Mouse (Mus musculus) heart, embryonic 13.5 days (tissue): ENCODE measurements around the gene Ube2v1. TPM values are rescaled to one million over a fixed set of nuclear protein-coding genes. Genes with fewer than 3 reads are reported as not detected.

ENCODE experiments used
- ATAC-seq: fragments of 200-750 bp; cut with Nextera tagmentation; 2 replicates; pipeline ENCODE4 v1.8.0; 2017; ENCODE audit warnings: moderate TSS enrichment; ENCODE audit not compliant: insufficient number of reproducible peaks, low FRiP score, low TSS enrichment; ENCODE audit errors: extremely low read depth
- H3K27ac ChIP-seq: fragments of 300-500 bp; sonication (generic); replicated peaks from 2 replicates; pipeline ENCODE4 v1.5.1; 2015; ENCODE audit warnings: moderate library complexity, mild to moderate bottlenecking, inconsistent platforms
- H3K27me3 ChIP-seq: fragments of 300-500 bp; sonication (generic); replicated peaks from 2 replicates; pipeline ENCODE4 v1.6.1; 2015; ENCODE audit warnings: mild to moderate bottlenecking, inconsistent platforms
- H3K36me3 ChIP-seq: fragments of 300-500 bp; sonication (generic); 2 replicates; pipeline ENCODE4 v1.6.1; 2015; ENCODE audit warnings: mild to moderate bottlenecking, inconsistent platforms
- H3K4me1 ChIP-seq: fragments of 300-500 bp; sonication (generic); 2 replicates; pipeline ENCODE4 v1.6.1; 2015; ENCODE audit warnings: inconsistent platforms
- H3K4me2 ChIP-seq: fragments of 300-500 bp; sonication (generic); 2 replicates; pipeline ENCODE4 v1.6.1; 2015; ENCODE audit warnings: inconsistent platforms, mild to moderate bottlenecking, moderate library complexity
- H3K4me3 ChIP-seq: fragments of 300-500 bp; sonication (generic); 2 replicates; pipeline ENCODE4 v1.5.1; 2015; ENCODE audit warnings: moderate library complexity, mild to moderate bottlenecking, inconsistent platforms
- H3K9ac ChIP-seq: fragments of 300-500 bp; sonication (generic); 2 replicates; pipeline ENCODE4 v1.6.1; 2015; ENCODE audit warnings: inconsistent platforms, mild to moderate bottlenecking, moderate library complexity
- H3K9me3 ChIP-seq: fragments of 300-500 bp; sonication (generic); 2 replicates; pipeline ENCODE4 v1.6.1; 2016; ENCODE audit warnings: inconsistent platforms
- WGBS: fragments of 180-500 bp; shearing (Covaris S2); methylation state at CpG from one replicate; pipeline ENCODE4 v1.1.7; 2015; ENCODE audit warnings: mixed read lengths; 5-methylcytosine and 5-hydroxymethylcytosine counted together
- polyA plus RNA-seq: library from polyadenylated mRNA; unstranded; fragments of >200 nt; fragmentation: Nextera tagmentation; extraction: Ambion mirVana; gene quantifications from 2 replicates; pipeline ENCODE4 v1.2.1, GENCODE M21; 2015

Ube2v1 gene
- polyA plus RNA-seq, 1 experiment from 2014 or later: 216 TPM

GRCm38 (mm10) chr2:167569934-167570651 is 61.8 kb downstream of the Ube2v1 start:
- Histone ChIP-seq H3K4me3 (no peak overlapping the region), H3K4me2 (no peak overlapping the region), H3K9ac (no peak overlapping the region), H3K27me3 (no peaks in the 10 kb centered on the region), H3K36me3 (no peaks in the 10 kb centered on the region), H3K27ac (peak overlapping the region; percentile 79), H3K4me1 (peaks cover 24% of the 10 kb centered on the region), H3K9me3 (no peaks in the 10 kb centered on the region)
- WGBS: 55% methylated on average over 13 of the region's 13 CpGs
- ATAC-seq: no peak

DNA sequence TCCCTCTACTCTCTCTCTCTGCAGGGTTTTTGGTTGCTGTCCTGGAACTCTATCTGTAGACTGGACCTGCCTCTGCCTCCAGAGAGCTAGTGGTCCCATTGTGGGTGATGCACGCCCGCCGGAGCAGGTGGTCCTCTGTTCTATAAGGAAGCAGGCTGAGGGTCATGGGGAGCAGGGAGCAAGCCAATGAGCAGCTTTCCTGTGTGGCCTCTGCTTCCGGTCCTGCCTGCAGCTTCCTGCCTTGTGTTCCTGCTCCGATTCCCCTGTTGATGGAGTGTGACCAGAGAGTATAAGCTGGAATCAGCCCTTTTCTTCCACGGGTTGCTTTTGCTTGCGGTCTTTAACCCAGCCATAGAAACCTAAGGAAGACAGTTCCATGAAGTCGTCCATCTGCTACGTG is 63.8 kb downstream of the Ube2v1 start:
- Histone ChIP-seq H3K4me1 (peaks cover 43% of the 10 kb centered on the region), H3K36me3 (no peaks in the 10 kb centered on the region), H3K9me3 (no peaks in the 10 kb centered on the region), H3K4me3 (no peak overlapping the region), H3K27me3 (no peaks in the 10 kb centered on the region), H3K9ac (no peak overlapping the region), H3K27ac (no peak overlapping the region), H3K4me2 (no peak overlapping the region)
- no peak for ATAC-seq
- WGBS: 70% methylated on average over 9 of the region's 9 CpGs

- WGBS: 9% methylated on average over 18 of the region's 19 CpGs
- H3K27me3 ChIP-seq: peaks cover 5% of the 10 kb centered on the region; the same call in 1 of the 2 replicates
- peak overlapping the region; percentile 75 for H3K9ac ChIP-seq
- H3K27ac ChIP-seq: peak overlapping the region; percentile 86
- peak; percentile 18; the same call in 1 of the 2 replicates for ATAC-seq
- peaks cover 54% of the 10 kb centered on the region for H3K4me1 ChIP-seq
- peak overlapping the region; percentile 19; the same call in 1 of the 2 replicates for H3K4me3 ChIP-seq
- H3K4me2 ChIP-seq: peak overlapping the region; percentile 62
- H3K36me3 ChIP-seq: no peaks in the 10 kb centered on the region
- H3K9me3 ChIP-seq: no peaks in the 10 kb centered on the region
Measured at GRCm38 (mm10) chr2:167565682-167566081, 66.2 kb downstream of the Ube2v1 start.

GRCm38 (mm10) chr2:167565312-167565656 is 66.6 kb downstream of the Ube2v1 start:
- ATAC-seq: no peak
- no peaks in the 10 kb centered on the region for H3K36me3 ChIP-seq
- H3K9me3 ChIP-seq: no peaks in the 10 kb centered on the region
- WGBS: 60% methylated on average over 3 of the region's 3 CpGs
- peak overlapping the region; percentile 62 for H3K4me2 ChIP-seq
- H3K9ac ChIP-seq: peak overlapping the region; percentile 75
- 0 out of 2 replicates have a peak overlapping the region, but pooled peaks have one; percentile 19 for H3K4me3 ChIP-seq
- H3K27me3 ChIP-seq: peaks cover 9% of the 10 kb centered on the region
- peaks cover 50% of the 10 kb centered on the region for H3K4me1 ChIP-seq
- peak overlapping the region; percentile 86 for H3K27ac ChIP-seq

GRCm38 (mm10) chr2:167564551-167565311 is 67.2 kb downstream of the Ube2v1 start:
- H3K4me1 ChIP-seq: peaks cover 50% of the 10 kb centered on the region
- H3K9me3 ChIP-seq: no peaks in the 10 kb centered on the region
- H3K9ac ChIP-seq: peak overlapping the region; percentile 19; the same call in 1 of the 2 replicates
- peak overlapping the region; percentile 48; the same call in 1 of the 2 replicates for H3K27ac ChIP-seq
- ATAC-seq: no peak
- H3K27me3 ChIP-seq: peaks cover 14% of the 10 kb centered on the region
- H3K36me3 ChIP-seq: no peaks in the 10 kb centered on the region
- 71% methylated on average over 13 of the region's 13 CpGs for WGBS
- H3K4me3 ChIP-seq: no peak overlapping the region
- H3K4me2 ChIP-seq: no peak overlapping the region

DNA sequence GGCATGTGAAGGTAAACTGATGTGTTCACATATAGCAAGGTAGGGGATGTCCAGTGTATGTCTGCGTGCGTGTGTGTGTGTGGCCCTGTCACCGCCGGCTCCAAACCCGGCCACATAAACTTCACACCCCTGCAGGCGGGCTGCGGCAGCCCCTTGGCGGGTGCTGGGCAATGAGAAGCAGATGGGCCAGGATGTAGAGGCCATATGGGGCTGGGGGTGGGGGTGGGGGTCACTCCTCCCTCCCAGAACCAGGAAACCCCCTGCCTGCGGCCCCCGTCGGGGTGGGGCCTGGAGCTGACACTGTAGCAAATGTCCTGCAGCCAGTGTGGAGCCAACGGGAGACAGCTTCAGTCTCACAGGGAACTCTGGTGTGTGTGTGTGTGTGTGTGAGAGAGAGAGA is 68.2 kb downstream of the Ube2v1 start:
- Histone ChIP-seq H3K4me2 (no peak overlapping the region), H3K36me3 (no peaks in the 10 kb centered on the region), H3K4me1 (peaks cover 55% of the 10 kb centered on the region), H3K27me3 (peaks cover 20% of the 10 kb centered on the region), H3K4me3 (no peak overlapping the region), H3K9me3 (no peaks in the 10 kb centered on the region), H3K27ac (0 out of 2 replicates have a peak overlapping the region, but pooled peaks have one; percentile 0), H3K9ac (no peak overlapping the region)
- 25% methylated on average over 12 of the region's 12 CpGs for WGBS
- peak; percentile 9; the same call in 1 of the 2 replicates for ATAC-seq

GRCm38 (mm10) chr2:167563035-167563434 is 68.9 kb downstream of the Ube2v1 start:
- H3K4me2 ChIP-seq: no peak overlapping the region
- H3K9me3 ChIP-seq: no peaks in the 10 kb centered on the region
- no peaks in the 10 kb centered on the region for H3K36me3 ChIP-seq
- peaks cover 59% of the 10 kb centered on the region for H3K4me1 ChIP-seq
- peaks cover 20% of the 10 kb centered on the region for H3K27me3 ChIP-seq
- no peak overlapping the region for H3K4me3 ChIP-seq
- no peak overlapping the region for H3K9ac ChIP-seq
- no peak for ATAC-seq
- whole genome bisulfite sequencing: 64% methylated on average over 5 of the region's 5 CpGs
- no peak overlapping the region for H3K27ac ChIP-seq

DNA sequence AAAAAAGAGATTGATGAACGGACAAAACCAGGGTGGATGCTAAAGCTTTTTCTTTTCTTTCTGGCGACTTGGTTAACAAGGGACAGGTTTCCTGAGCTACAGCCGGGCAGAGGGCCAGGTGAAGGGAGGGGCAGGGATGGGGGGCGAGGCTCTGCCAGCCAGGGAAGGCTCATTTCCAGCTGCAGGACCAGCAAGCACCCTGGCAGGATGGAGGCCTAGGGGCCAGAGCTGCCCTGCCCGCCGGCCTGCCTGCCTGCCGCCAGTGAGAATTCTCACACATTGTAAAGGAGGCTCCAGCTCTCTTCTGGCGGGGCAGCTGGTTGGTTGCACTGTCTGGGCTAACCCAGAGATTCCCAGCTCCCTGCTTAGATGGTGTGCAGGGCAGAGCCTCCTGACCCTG is 69.8 kb downstream of the Ube2v1 start:
- ATAC-seq: no peak
- no peak overlapping the region for H3K4me2 ChIP-seq
- 22% methylated on average over 8 of the region's 8 CpGs for WGBS

DNA sequence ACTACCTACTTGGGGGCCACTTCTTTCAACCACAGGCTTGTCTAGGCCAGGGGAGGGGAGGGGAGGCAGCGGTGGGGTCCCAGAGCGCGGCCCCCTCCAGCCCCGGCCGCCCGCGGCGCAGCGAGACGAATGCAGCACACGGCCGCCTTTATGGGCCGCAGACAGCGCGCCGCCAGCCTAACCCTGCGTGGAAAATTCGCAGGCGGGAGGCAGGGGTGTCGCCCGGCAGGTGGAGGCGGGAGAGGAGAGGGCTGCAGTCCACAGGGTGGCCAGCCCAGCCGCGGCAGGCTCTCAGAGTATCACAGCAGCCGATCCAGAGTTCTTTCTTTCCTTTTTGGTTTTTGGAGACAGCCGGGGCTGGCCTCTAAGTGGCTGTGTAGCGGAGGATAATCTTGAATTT is 72.5 kb downstream of the Ube2v1 start:
- WGBS: 12% methylated on average over 27 of the region's 27 CpGs
- H3K36me3 ChIP-seq: no peaks in the 10 kb centered on the region
- peaks cover 45% of the 10 kb centered on the region for H3K4me1 ChIP-seq
- peak overlapping the region; percentile 61 for H3K4me2 ChIP-seq
- peaks cover 20% of the 10 kb centered on the region for H3K27me3 ChIP-seq
- peak overlapping the region; percentile 75 for H3K9ac ChIP-seq
- ATAC-seq: no peak
- 0 out of 2 replicates have a peak overlapping the region, but pooled peaks have one; percentile 1 for H3K27ac ChIP-seq
- H3K4me3 ChIP-seq: peak overlapping the region; percentile 34
- H3K9me3 ChIP-seq: no peaks in the 10 kb centered on the region

More for the DNA sequence above, 69.8 kb downstream of the Ube2v1 start:
- H3K9ac ChIP-seq: peak overlapping the region; percentile 21; the same call in 1 of the 2 replicates
- peak overlapping the region; percentile 73 for H3K27ac ChIP-seq
- peaks cover 59% of the 10 kb centered on the region for H3K4me1 ChIP-seq
- H3K4me3 ChIP-seq: no peak overlapping the region
- no peaks in the 10 kb centered on the region for H3K9me3 ChIP-seq
- H3K36me3 ChIP-seq: no peaks in the 10 kb centered on the region
- H3K27me3 ChIP-seq: peaks cover 20% of the 10 kb centered on the region
